Mouse (Mus musculus) testis, adult 2 months (tissue): Measurements from ENCODE around the gene Ift20.
"Not testable (repeated sequence)": the region's sequence is repeated elsewhere in the genome, so short reads cannot be mapped to it uniquely, and the experiment has no call there.

Experiments used
- CTCF ChIP-seq: fragments of 200-500 bp; IDR thresholded peaks from 2 replicates; pipeline ENCODE4 v1.5.1; 2012; ENCODE audit warnings: low read depth, mild to moderate bottlenecking, inconsistent platforms, low read length, moderate library complexity; ENCODE audit not compliant: control insufficient read depth, insufficient read depth, insufficient replicate concordance
- POLR2A ChIP-seq: fragments of 200-500 bp; IDR thresholded peaks from 2 replicates; pipeline ENCODE4 v1.6.1; 2012; ENCODE audit warnings: low read depth, mild to moderate bottlenecking, inconsistent platforms, low read length, moderate library complexity; ENCODE audit not compliant: control insufficient read depth

- TF ChIP-seq CTCF, POLR2A: not testable (repeated sequence)
These were observed 4.6 kb upstream of the Ift20 start for GRCm38 (mm10) chr11:78531515-78531914.
